Mouse (Mus musculus): ENCODE results near the gene Jdp2. TPM values are rescaled to one million over a fixed set of nuclear protein-coding genes. Genes with fewer than 3 reads are reported as not detected.

Jdp2 gene
- 1.5 and 1.7 TPM in 2 replicates for polyA plus RNA-seq (2015; fragmentation: Nextera tagmentation; extraction: Ambion mirVana)

GRCm38 (mm10) chr12:85598611-85599477 is at the start of gene Jdp2:
TSS of gene Jdp2 (plus strand) at chr12:85599027.

GRCm38 (mm10) chr12:85686466-85687216 is 87.8 kb downstream of the Jdp2 start, which contains the start of gene Batf:
TSS of gene Batf (plus strand) at chr12:85686669.

Other genes starting within 250 kb of the Jdp2 start
- 224 and 250 TPM in 2 replicates for gene Tmed10, start 224.2 kb upstream of the Jdp2 start, polyA plus RNA-seq (2015; fragmentation: Nextera tagmentation; extraction: Ambion mirVana)
- 10.7 and 13.1 TPM in 2 replicates for gene Fos, start 125.1 kb upstream of the Jdp2 start, polyA plus RNA-seq (2015; fragmentation: Nextera tagmentation; extraction: Ambion mirVana)
- 1.1 and 1.4 TPM in 2 replicates for gene Batf, start 87.6 kb downstream of the Jdp2 start, polyA plus RNA-seq (2015; fragmentation: Nextera tagmentation; extraction: Ambion mirVana)
- 4.7 and 4.8 TPM in 2 replicates for gene Flvcr2, start 147.5 kb downstream of the Jdp2 start, polyA plus RNA-seq (2015; fragmentation: Nextera tagmentation; extraction: Ambion mirVana)
- 121 and 128 TPM in 2 replicates for gene Erg28, start 225.5 kb downstream of the Jdp2 start, polyA plus RNA-seq (2015; fragmentation: Nextera tagmentation; extraction: Ambion mirVana)
- 8.5 and 10.2 TPM in 2 replicates for gene Ttll5, start 225.6 kb downstream of the Jdp2 start, polyA plus RNA-seq (2015; fragmentation: Nextera tagmentation; extraction: Ambion mirVana)